Comparison of ENCODE assay signal across 22 mouse cellular contexts in genomic region chr1:83175985-83176384, GRCm38 (mm10). TPM values are rescaled to one million over a fixed set of nuclear protein-coding genes. Genes with fewer than 3 reads are reported as not detected.
"Had no signal": no experiment of that assay in that cellular context is flagged by ENCODE, and none has a peak within 500 bp of the region (broad histone marks: within the 10 kb centered on the region; RNA-seq: fewer than 3 reads in every experiment).

No protein-coding gene starts in this region.

- H3K36me3 ChIP-seq: limb, embryonic 15.5 days; liver, embryonic 13.5 days; midbrain, embryonic 10.5 days; midbrain, embryonic 15.5 days; neural tube, embryonic 12.5 days; stomach, embryonic 15.5 days had no signal

- H3K4me2 ChIP-seq: limb, embryonic 15.5 days; liver, embryonic 13.5 days; midbrain, embryonic 15.5 days; neural tube, embryonic 12.5 days; stomach, embryonic 15.5 days had no signal

- H3K9me3 ChIP-seq: limb, embryonic 15.5 days; liver, embryonic 13.5 days; midbrain, embryonic 10.5 days; neural tube, embryonic 12.5 days; stomach, embryonic 15.5 days had no signal

- H3K9ac ChIP-seq: limb, embryonic 15.5 days; liver, embryonic 13.5 days; midbrain, embryonic 15.5 days; neural tube, embryonic 12.5 days; stomach, embryonic 15.5 days had no signal

- H3K4me1 ChIP-seq: limb, embryonic 15.5 days; liver, embryonic 13.5 days; midbrain, embryonic 10.5 days; midbrain, embryonic 15.5 days; neural tube, embryonic 12.5 days; stomach, embryonic 15.5 days had no signal

- DNase-seq: kidney, postnatal 25 days; layer of hippocampus, postnatal 36 days; liver, embryonic 13.5 days; lung, adult 18-20 months; lung, postnatal 10 days; lung, postnatal 4 days; thymus, adult 2 months; thymus, postnatal 25 days had no signal

- H3K27ac ChIP-seq: limb, embryonic 15.5 days; liver, embryonic 13.5 days; midbrain, embryonic 10.5 days; midbrain, embryonic 15.5 days; neural tube, embryonic 12.5 days; stomach, embryonic 15.5 days had no signal

- ATAC-seq: midbrain, embryonic 15.5 days had no signal

- H3K4me3 ChIP-seq: limb, embryonic 15.5 days; liver, embryonic 13.5 days; midbrain, embryonic 10.5 days; midbrain, embryonic 15.5 days; neural tube, embryonic 12.5 days; stomach, embryonic 15.5 days had no signal

- H3K27me3 ChIP-seq: limb, embryonic 15.5 days; liver, embryonic 13.5 days; midbrain, embryonic 15.5 days; neural tube, embryonic 12.5 days; stomach, embryonic 15.5 days had no signal

RNA-seq across cellular contexts. Expression of gene Daw1, which starts 16.4 kb away (rescaled TPM):
- total RNA-seq: megakaryocyte, adult 5-6 weeks; monocyte, adult 5-6 weeks; neutrophil, adult 5-6 weeks had no signal
- polyA plus RNA-seq: limb, embryonic 15.5 days; liver, embryonic 13.5 days; neural tube, embryonic 12.5 days; spleen, adult 2 months; thymus, adult 2 months had no signal

RNA-seq across cellular contexts. Expression of gene Ccl20, which starts 59.4 kb away (rescaled TPM):
- total RNA-seq: layer of hippocampus, postnatal 36 days; left cerebral cortex, adult 8-10 months; left cerebral cortex, postnatal 25 days; megakaryocyte, adult 5-6 weeks; monocyte, adult 5-6 weeks; neutrophil, adult 5-6 weeks had no signal
- polyA plus RNA-seq: limb, embryonic 11.5 days; limb, embryonic 15.5 days; midbrain, embryonic 10.5 days; midbrain, embryonic 15.5 days; neural tube, embryonic 12.5 days; spleen, adult 2 months; testis, adult 2 months; urinary bladder, adult 2 months had no signal
